Mouse (Mus musculus): ENCODE measurements around the gene Pnkp.
A peak's percentile ranks its signal among the peaks of the same experiment; 100 is the strongest.

Pnkp gene

GRCm38 (mm10) chr7:44828706-44829105, 28.2 kb upstream of the Pnkp start:
- no peak for DNase-seq (ENCODE audit: low spot score)

- DNase-seq (ENCODE audit: low spot score) = no peak
Measured at GRCm38 (mm10) chr7:44832763-44833162, 24.2 kb upstream of the Pnkp start.

GRCm38 (mm10) chr7:44835373-44836015, 21.4 kb upstream of the Pnkp start:
- DNase-seq (ENCODE audit: low spot score) = no peak

- no peak for DNase-seq (ENCODE audit: low spot score)
Measured at GRCm38 (mm10) chr7:44836016-44836404, 20.9 kb upstream of the Pnkp start.

GRCm38 (mm10) chr7:44836423-44837053, 20.4 kb upstream of the Pnkp start:
- no peak for DNase-seq (ENCODE audit: low spot score)

GRCm38 (mm10) chr7:44838073-44838472, 18.9 kb upstream of the Pnkp start:
- DNase-seq (ENCODE audit: low spot score) = no peak

GRCm38 (mm10) chr7:44839171-44839490, 17.8 kb upstream of the Pnkp start:
- DNase-seq (ENCODE audit: low spot score) = no peak

- peak; percentile 65 for DNase-seq (ENCODE audit: low spot score)
Measured at GRCm38 (mm10) chr7:44839491-44840191, 17.3 kb upstream of the Pnkp start.

GRCm38 (mm10) chr7:44840426-44840825, 16.5 kb upstream of the Pnkp start:
- DNase-seq (ENCODE audit: low spot score) = no peak

- no peak for DNase-seq (ENCODE audit: low spot score)
Measured at GRCm38 (mm10) chr7:44841825-44842463, 15.0 kb upstream of the Pnkp start.

- DNase-seq (ENCODE audit: low spot score) = no peak
Measured at GRCm38 (mm10) chr7:44845006-44845405, 11.9 kb upstream of the Pnkp start.

GRCm38 (mm10) chr7:44846804-44847203, 10.1 kb upstream of the Pnkp start:
- DNase-seq (ENCODE audit: low spot score) = no peak

GRCm38 (mm10) chr7:44847772-44848171, 9.2 kb upstream of the Pnkp start:
- DNase-seq (ENCODE audit: low spot score) = no peak

GRCm38 (mm10) chr7:44848561-44849415, 8.2 kb upstream of the Pnkp start, which contains the start of the genes Akt1s1 and Tbc1d17:
TSS of gene Akt1s1 (plus strand) at chr7:44848991.
TSS of gene Tbc1d17 (minus strand) at chr7:44849079.
- DNase-seq (ENCODE audit: low spot score) = peak; percentile 98

- peak; percentile 89 for DNase-seq (ENCODE audit: low spot score)
Measured at GRCm38 (mm10) chr7:44849416-44850111, 7.4 kb upstream of the Pnkp start.

GRCm38 (mm10) chr7:44850146-44850545, 6.8 kb upstream of the Pnkp start:
- peak; percentile 85 for DNase-seq (ENCODE audit: low spot score)

- DNase-seq (ENCODE audit: low spot score) = no peak
Measured at GRCm38 (mm10) chr7:44850789-44851624, 5.9 kb upstream of the Pnkp start.

- DNase-seq (ENCODE audit: low spot score) = no peak
Measured at GRCm38 (mm10) chr7:44851625-44852234, 5.2 kb upstream of the Pnkp start.

- DNase-seq (ENCODE audit: low spot score) = no peak
Measured at GRCm38 (mm10) chr7:44852259-44853027, 4.5 kb upstream of the Pnkp start.
